Mouse (Mus musculus): ENCODE measurements around the gene Fmo5. TPM values are rescaled to one million over a fixed set of nuclear protein-coding genes. Genes with fewer than 3 reads are reported as not detected.

The Fmo5 gene
- polyA plus RNA-seq (2017; shearing (Covaris generic)): 15.4 TPM

DNA sequence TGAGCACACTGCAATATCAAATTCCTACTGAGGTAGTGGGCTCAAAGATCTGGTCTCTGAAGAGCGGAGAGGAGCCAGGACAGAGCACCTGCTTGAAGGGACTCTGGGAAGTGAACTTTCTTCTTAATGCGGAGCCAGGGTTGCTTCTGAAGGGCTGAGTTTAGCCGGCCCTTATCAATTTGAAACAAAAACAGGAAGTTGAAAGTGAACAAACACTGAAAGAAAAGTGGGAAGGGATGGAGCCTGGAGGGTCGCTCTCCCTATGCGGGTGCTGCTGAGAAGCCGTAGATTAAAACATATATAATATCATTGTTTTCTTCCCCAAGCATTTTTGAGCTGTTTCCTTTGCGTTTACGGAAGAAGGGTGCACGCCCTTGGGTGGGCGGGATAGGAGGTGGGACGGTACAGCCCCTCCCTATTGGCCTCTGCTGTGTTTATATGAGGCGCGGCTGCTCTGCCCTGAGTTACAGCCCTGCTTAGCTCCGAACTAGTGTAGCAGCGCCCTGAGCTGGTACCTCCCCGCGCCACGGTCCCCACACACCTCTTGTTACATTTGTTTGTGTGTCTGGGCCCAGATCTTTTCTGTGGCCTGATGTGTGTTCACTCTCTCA is at the start of gene Fmo5:
TSS of gene Fmo5 (plus strand) at position 414 of the 611 bp plus-strand sequence.

DNA sequence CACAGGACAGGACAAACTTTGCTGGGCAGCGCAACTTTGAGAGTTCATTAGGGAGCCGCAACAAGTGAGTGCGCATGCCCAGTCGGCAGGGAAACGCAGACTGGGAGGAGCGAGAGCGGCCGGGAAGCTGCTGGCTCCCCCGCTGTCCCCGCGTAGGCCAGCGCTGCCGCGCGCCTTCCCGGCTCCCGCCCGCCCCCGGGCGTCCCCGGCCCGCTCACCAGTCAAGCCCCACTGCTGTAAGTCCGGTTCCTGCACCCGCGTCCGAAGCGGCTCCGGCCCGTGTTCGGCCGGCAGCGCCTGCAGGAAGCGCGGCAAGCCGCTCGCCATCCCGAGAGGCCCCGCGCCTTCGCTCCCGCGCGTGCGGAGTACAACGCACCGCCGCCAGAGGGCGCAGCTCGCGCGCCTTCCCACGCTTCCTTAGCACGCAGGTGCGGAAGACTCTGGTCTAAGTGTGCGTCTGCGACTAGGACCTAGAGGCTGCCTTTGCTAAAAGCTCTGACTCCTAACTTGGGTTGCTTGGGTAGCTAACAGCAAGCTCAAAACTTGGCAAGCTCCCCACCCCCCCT is 18.7 kb upstream of the Fmo5 start, which contains the start of gene Chd1l:
TSS of gene Chd1l (minus strand) at position 359 of the 566 bp plus-strand sequence.

DNA sequence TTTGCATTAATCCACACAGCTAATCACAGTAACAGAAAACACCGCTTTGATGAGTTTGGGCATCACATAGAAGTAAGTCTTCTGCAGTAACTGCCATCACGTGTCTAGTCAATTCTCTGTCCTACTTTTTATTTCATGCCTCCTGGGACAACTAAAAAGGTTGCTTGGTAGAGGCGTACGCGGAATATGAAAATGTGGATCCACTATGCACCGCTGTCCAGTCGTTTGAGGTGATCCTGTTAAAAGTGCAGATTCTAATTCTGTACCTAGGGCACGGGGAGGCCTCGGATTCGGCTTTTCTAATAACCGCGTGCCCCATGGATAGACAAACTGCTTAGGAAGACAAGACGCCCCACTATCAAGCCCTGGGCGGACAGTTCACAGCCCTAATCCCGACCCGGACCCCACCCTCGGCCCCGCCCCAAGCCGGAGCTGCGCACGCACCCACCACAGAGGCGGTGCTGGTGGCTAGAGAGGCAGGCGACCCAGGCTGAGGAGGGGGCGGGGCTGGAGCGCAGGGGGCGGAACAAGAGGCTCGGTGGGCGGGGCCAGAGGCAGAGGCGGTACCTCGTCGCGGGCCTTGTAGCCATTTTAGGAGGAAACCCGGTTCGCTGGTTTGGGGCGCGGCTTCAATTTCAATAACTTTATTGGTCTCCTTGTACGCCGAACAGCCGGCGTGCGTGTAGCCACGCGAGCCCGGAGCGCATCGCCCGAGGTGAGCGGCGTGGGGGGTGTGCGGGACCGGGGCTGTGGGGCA is 29.2 kb downstream of the Fmo5 start, which contains the start of gene Prkab2:
TSS of gene Prkab2 (plus strand) at position 539 of the 757 bp plus-strand sequence.

DNA sequence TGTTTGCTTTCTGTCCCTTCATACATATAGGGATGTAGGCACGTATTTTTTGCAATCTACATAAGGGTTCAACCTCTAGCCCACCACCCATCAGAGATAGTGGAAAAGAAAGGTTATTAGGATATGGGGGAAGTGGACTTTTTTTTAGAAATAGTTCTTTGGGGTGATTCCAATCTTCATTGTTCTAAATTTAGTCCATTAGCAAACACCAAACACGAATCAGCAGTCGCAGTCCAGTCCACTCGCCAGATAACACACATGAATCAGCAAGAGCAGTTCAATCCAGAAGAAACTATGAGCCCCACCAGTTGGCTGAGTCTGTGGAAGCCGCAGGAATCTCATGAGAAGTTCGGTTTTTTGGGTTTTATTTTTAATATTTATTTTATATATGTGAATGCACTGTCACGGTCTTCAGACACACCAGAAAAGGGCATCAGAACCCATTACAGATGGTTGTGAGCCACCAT is 46.1 kb downstream of the Fmo5 start, which contains the start of gene Gm17651:
TSS of gene Gm17651 (minus strand) at position 51 of the 467 bp plus-strand sequence.

Other genes with a start within 250 kb of the Fmo5 start
- not detected for gene Olfr1402, start 206.8 kb upstream of the Fmo5 start, polyA plus RNA-seq (2017; shearing (Covaris generic))
- gene Chd1l, start 18.6 kb upstream of the Fmo5 start, polyA plus RNA-seq (2017; shearing (Covaris generic)): 30.9 TPM
- 3.8 TPM for gene Prkab2, start 29.4 kb downstream of the Fmo5 start, polyA plus RNA-seq (2017; shearing (Covaris generic))
- gene Gm17651, start 45.9 kb downstream of the Fmo5 start, polyA plus RNA-seq (2017; shearing (Covaris generic)): not detected